Mouse (Mus musculus) left cerebral cortex, adult 18-20 months (tissue): Measurements from ENCODE around the gene Cd300a. TPM values are rescaled to one million over a fixed set of nuclear protein-coding genes. Genes with fewer than 3 reads are reported as not detected.

Experiments used
- DNase-seq, 2 experiments: peaks; one replicate each; pipeline ENCODE4 v3.0.0; 2021 to 2022; ENCODE audit warnings: low spot score in 2 of 2, mixed read lengths in 1 of 2
- long read RNA-seq, 2 experiments: library from polyadenylated mRNA; stranded (forward); transcript quantifications; one replicate each; pipeline ENCODE4 v2.0.0; 2021
- total RNA-seq, 2 experiments: library from RNA; stranded (reverse); gene quantifications; 2 replicates each; pipeline ENCODE4 v1.2.3; 2021

Gene Cd300a
- under 1 TPM; 0.65 to 0.80 TPM for total RNA-seq
- long read RNA-seq, experiment 1, full-length matches to known transcripts = 3 of 3 reads
- long read RNA-seq, experiment 1, partial matches to known transcripts = 0 of 3 reads
- long read RNA-seq, experiment 1, other reads (novel, unspliced or antisense) = 0 of 3 reads
- long read RNA-seq, experiment 2, full-length matches to known transcripts = 2 of 2 reads
- long read RNA-seq, experiment 2, partial matches to known transcripts = 0 of 2 reads
- long read RNA-seq, experiment 2, other reads (novel, unspliced or antisense) = 0 of 2 reads

GRCm38 (mm10) chr11:114889991-114890518, at the start of gene Cd300a:
Gene Cd300a (plus strand): TSS chr11:114890041.
- no peak for DNase-seq

GRCm38 (mm10) chr11:114843818-114844463, 45.9 kb upstream of the Cd300a start:
- DNase-seq = no peak

DNA sequence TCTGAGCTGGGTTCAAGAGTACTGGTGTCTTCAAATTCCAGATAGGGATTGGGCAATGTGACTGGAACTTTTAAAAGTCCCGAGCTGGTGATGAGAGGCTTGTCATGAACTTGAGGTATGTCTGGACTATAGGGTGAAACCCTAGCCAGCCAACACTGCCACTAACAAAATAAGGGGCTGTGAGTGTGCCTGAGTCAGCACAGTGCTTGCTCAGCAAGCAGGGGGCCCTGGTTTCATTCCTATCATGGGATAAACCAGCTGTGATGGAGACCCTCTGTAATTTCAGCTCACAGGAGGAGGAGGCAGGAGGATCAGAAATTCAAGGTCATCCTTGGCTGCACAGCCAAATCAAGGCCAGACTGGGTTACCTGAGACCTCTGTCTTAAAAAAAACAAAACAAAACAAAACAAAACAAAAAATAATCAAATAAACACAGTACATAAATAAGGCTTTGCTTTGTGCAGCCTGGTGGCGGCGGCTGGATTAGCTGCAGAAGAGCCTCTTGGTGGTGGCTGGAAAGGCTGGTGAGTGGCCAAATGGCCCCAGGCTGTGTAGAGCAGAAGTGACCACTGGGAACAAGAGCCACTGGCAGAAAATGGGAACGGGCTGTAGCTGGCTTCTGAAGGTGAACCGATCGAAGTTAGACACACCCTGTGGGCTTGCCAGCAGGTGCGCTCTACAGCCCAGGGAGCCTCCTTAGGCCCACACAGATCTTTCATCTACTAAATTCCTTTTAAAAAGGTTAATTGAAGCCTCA, 45.2 kb upstream of the Cd300a start:
- DNase-seq = no peak

- DNase-seq = no peak
Observed at GRCm38 (mm10) chr11:114846336-114846735, 43.5 kb upstream of the Cd300a start.

GRCm38 (mm10) chr11:114847008-114847407, 42.8 kb upstream of the Cd300a start:
- DNase-seq = no peak

GRCm38 (mm10) chr11:114849572-114849971, 40.3 kb upstream of the Cd300a start:
- DNase-seq = no peak

GRCm38 (mm10) chr11:114850066-114850451, 39.8 kb upstream of the Cd300a start:
- no peak for DNase-seq

DNA sequence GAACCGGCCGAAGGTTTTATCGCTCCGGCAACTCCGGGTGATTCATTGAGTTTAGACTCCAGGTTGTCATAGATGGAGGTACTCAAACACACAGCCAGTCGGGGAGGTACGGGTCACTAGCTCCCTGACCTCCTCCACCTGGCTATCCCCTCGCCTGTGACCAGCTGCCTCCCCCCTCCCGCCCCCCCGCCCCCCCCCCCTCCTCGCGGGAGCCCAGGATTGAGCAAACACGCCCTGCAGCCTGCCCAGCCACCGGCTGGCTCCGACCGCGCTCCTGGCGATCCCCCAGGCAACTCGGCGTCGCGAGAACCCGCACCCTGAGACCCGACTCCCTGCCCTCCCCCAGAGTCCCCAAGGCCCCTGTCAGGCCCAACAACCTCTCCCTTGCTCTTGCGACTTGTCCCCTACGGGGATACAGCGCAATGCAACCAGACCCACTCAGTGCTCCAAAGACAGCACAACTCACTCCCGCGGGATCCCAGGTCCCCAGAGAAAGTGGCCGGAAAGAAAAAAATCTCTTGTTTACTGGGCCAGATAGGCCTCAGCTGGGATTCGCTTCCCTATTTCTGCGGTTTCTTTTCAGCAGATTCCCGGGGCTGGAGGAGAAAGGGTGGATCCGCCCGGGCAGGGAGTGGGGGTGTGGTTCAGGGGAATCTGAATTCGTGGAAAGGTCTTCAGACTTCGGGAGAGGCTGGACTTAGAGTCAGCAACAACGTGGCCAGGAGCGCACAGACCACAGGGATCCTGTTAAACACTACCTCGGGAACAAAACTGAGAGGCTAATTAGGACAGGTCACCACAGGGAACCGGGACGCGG, 39.2 kb upstream of the Cd300a start, which contains the start of gene Gprc5c:
Gene Gprc5c (plus strand): TSS at position 701 of the 817 bp plus-strand sequence.
- DNase-seq = no peak

- peak in 1 of 2 experiments; percentile 15 for DNase-seq
Observed at GRCm38 (mm10) chr11:114851269-114851607, 38.6 kb upstream of the Cd300a start.

DNA sequence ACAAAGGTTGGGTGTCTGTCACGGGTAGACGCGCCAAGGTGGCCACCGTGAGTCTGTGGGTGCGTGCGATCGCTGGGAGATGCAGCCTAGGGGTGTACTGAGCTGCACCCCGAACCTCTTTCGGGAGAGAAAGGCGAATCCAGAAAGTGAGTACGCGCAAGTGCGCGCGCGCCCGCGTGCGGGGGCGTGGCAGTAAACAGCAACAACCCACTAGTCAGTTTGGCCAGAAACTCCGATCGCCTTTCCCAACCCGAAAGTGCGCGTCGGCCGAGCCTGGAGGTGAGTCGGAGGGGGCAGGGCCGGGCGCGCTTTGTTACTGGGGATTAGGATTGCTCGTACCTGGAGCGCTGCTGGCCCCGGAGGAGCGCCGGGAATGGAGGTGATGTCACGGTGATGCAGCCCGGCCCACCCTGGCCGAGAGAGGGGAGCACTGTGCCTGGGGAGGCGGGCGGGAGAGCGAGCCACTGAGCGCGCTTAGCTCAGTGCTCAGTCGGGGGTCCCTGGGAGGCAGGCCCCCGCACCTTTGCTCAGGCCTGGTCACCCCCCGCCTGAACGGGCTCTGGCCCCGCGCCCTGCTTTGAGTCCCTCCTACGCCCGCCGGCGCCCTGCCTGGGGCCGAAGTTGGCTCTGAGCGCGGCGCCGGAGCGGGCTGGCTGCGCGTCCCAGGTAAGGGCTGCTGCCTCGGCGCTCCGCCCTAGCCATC, 38.1 kb upstream of the Cd300a start:
- DNase-seq = peak in 1 of 2 experiments; percentile 19

DNA sequence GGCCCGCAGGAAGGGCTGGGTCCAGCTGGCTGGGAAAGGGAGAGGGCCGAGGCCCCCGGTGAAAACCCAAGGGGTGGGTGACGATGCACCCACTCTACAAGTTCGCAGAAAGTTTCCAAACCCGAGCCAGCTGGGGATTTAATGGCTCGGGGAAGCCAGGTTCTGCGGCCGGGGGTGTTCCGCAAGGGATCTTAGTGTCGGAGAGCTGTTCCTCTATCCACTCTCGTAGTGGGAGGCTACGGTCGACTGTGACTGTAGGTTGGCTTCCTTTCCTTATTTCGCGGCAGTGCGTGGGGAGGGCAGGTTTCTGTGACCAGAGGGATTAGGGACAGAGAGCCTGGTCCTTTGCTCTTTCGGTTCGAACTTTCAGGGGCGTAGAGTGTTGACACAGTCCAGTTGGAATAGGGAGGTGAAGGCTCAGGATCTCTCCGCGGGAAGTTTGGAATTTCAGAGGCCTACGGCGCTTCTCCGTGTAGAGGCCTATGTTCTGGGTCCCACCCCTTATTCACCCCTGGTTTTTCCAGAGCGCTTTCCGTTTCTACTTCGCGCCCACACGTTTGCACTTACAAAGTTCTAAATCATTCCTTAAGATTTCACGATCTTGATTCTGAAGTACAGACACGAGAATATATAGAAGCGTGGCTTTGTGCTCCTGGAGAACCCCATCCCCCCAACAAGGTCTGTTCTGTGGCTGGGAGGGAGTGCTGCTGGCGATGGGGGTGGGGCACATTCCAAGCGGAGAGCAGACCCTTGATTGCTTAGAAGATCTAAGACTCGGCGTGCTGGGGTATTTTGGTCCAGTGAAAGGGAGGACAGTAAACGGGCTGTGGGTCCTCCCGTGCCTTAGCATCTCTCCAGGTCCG, 37.3 kb upstream of the Cd300a start:
- DNase-seq = no peak

GRCm38 (mm10) chr11:114853174-114853838, 36.5 kb upstream of the Cd300a start:
- no peak for DNase-seq

- DNase-seq = no peak
Observed at GRCm38 (mm10) chr11:114854581-114854980, 35.3 kb upstream of the Cd300a start.

DNA sequence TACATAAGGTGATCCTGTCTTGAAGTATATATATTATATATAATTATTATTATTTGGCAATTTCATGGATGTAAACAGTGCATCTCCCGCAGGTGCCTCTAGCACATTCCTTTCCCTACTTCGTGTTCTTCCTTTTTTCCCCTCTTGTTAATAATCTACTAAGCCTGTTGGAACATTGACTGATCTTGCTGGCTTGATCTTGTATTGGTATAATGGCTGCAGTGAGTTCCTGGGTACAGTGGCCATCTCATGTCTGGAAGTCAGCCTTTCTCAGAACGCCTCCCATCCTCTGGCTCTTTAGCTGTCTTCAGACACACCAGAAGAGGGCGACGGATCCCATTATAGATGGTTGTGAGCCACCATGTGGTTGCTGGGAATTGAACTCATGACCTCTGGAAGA, 33.7 kb upstream of the Cd300a start:
- no peak for DNase-seq

DNA sequence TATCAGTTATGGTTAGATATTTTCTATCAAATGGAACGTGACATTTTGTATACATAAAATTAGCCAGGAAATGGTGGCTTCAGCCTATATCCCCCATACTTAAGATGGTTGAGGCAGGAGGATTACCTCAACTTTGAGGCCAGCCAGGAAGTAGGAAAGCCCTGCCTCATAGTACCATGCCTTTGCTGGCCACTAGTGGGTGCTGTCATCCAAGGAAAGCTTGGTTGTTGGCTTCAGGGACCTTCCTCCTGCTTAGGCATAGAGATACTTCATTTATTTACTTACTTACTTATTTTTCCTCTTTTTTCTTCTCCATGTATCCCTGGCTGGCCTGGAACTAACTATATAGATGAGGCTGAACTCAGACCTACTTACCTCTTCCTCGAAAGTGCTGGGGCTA, 31.2 kb upstream of the Cd300a start:
- DNase-seq = no peak

DNA sequence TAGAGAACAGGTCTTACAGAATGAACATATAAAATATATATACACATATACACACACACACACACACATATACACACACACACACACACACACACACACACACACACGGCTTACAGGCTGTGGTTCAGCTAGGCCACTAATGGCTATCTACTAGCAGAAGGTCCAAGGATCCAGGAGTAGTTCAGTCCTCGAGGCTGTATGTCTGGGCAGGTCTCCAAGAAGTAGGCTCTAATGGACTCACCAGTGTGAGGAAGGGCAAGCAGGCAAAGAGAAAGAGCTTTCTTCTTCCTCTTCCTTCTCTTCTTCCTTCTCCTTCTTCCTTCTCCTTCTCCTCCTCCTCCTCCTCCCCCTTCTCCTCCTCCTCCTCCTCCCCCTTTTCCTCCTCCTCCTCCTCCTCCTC, 28.8 kb upstream of the Cd300a start:
- no peak for DNase-seq

DNA sequence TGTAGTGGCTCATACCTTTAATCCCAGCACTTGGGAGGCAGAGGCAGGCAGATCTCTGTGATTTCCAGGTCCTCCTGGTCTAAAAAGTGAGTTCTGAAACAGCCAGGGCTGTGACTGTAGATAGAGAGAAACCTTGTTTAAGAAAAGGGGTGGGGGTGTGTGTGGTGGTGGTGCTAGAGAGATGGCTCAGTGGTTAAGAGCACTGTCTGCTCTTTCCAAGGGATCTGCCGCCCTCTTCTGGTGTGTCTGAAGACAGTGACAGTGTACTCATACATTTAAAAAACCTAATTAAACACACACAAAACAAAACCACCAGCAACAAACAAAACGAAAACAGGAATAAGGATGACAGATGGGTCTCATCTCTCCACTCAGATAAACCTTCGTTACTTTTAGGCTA, 27.2 kb upstream of the Cd300a start:
- no peak for DNase-seq

- no peak for DNase-seq
Observed at GRCm38 (mm10) chr11:114863918-114864420, 25.9 kb upstream of the Cd300a start.

DNA sequence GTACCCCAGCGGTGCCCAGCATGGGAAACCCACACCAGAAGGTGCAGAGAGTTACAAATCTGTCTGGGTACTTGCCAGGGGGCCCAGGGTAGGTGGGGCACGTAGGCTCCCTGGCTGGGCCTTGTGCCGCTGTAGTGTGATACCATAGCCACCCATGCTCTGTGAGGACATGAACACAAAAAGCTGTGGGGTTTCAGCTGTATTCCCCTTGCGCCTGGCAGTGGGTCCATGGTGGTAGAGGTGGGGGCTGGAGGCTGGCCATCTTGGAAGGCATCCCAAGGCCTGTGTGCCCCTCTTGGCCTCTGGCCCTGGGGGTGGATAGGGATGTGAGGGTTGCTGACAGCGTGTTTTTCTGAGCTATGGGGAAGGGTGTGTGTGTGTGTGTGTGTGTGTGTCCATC, 23.8 kb upstream of the Cd300a start:
- no peak for DNase-seq
